Mouse (Mus musculus) limb, embryonic 10.5 days (tissue): ENCODE data around the gene Ifi27l2b. TPM values are rescaled to one million over a fixed set of nuclear protein-coding genes. Genes with fewer than 3 reads are reported as not detected.
"Not testable (repeated sequence)": the region's sequence is repeated elsewhere in the genome, so short reads cannot be mapped to it uniquely, and the experiment has no call there.

Experiments
- DNase-seq: peaks from one replicate; pipeline ENCODE4 v3.0.0-alpha.2; 2017; ENCODE audit warnings: low spot score
- H3K27ac ChIP-seq: fragments of 300-500 bp; sonication (generic); 2 replicates; pipeline ENCODE4 v1.5.1; 2016; ENCODE audit warnings: mild to moderate bottlenecking
- H3K27me3 ChIP-seq: fragments of 300-500 bp; sonication (generic); 2 replicates; pipeline ENCODE4 v1.6.1; 2016; ENCODE audit warnings: low read depth, mild to moderate bottlenecking; ENCODE audit not compliant: poor library complexity, severe bottlenecking
- H3K36me3 ChIP-seq: fragments of 300-500 bp; sonication (generic); 2 replicates; pipeline ENCODE4 v1.6.1; 2016; ENCODE audit warnings: mild to moderate bottlenecking, moderate library complexity
- H3K4me1 ChIP-seq: fragments of 300-500 bp; sonication (generic); 2 replicates; pipeline ENCODE4 v1.6.1; 2016
- H3K4me3 ChIP-seq: fragments of 300-500 bp; sonication (generic); 2 replicates; pipeline ENCODE4 v1.5.1; 2016; ENCODE audit warnings: mild to moderate bottlenecking, moderate library complexity
- H3K9me3 ChIP-seq: fragments of 300-500 bp; sonication (generic); replicated peaks from 2 replicates; pipeline ENCODE4 v1.6.1; 2016; ENCODE audit warnings: mild to moderate bottlenecking
- WGBS: fragments of 180-500 bp; shearing (Covaris S2); methylation state at CpG from one replicate; pipeline ENCODE4 v1.1.7; 2016; 5-methylcytosine and 5-hydroxymethylcytosine counted together
- polyA plus RNA-seq: library from polyadenylated mRNA; unstranded; fragments of >200 nt; fragmentation: Nextera tagmentation; extraction: Ambion mirVana; gene quantifications from 2 replicates; pipeline ENCODE4 v1.2.1, GENCODE M21; 2016

Gene Ifi27l2b
- not detected in 2 replicates for polyA plus RNA-seq

GRCm38 (mm10) chr12:103457140-103457539, at the start of gene Ifi27l2b:
Ifi27l2b (minus strand) TSS chr12:103457223.
- Histone ChIP-seq H3K4me1 (no peaks in the 10 kb centered on the region), H3K27me3 (no peaks in the 10 kb centered on the region), H3K36me3 (no peaks in the 10 kb centered on the region), H3K9me3 (no peaks in the 10 kb centered on the region), H3K4me3 (no peak within 1 kb of the TSS), H3K27ac (no peak within 1 kb of the TSS)
- 76% methylated on average over 3 of the region's 3 CpGs for WGBS
- no peak for DNase-seq

- H3K4me1 ChIP-seq, result no peaks in the 10 kb centered on the region
- 74% methylated on average over 3 of the region's 3 CpGs for WGBS
- no peak overlapping the region for H3K4me3 ChIP-seq
- H3K9me3 ChIP-seq, result no peaks in the 10 kb centered on the region
- no peaks in the 10 kb centered on the region for H3K36me3 ChIP-seq
- H3K27me3 ChIP-seq, result no peaks in the 10 kb centered on the region
- no peak for DNase-seq
- no peak overlapping the region for H3K27ac ChIP-seq
These were observed 47.4 kb upstream of the Ifi27l2b start for GRCm38 (mm10) chr12:103504402-103504801.

GRCm38 (mm10) chr12:103503300-103503699, 46.3 kb upstream of the Ifi27l2b start:
- WGBS, result 80% methylated on average over 3 of the region's 3 CpGs
- Histone ChIP-seq H3K4me3 (no peak overlapping the region), H3K27ac (no peak overlapping the region), H3K4me1 (no peaks in the 10 kb centered on the region), H3K9me3 (no peaks in the 10 kb centered on the region), H3K36me3 (no peaks in the 10 kb centered on the region), H3K27me3 (no peaks in the 10 kb centered on the region)
- DNase-seq, result no peak

- Histone ChIP-seq H3K4me1 (no peaks in the 10 kb centered on the region), H3K27me3 (no peaks in the 10 kb centered on the region), H3K36me3 (no peaks in the 10 kb centered on the region), H3K9me3 (no peaks in the 10 kb centered on the region), H3K4me3 (no peak overlapping the region), H3K27ac (no peak overlapping the region)
- DNase-seq, result no peak
- WGBS, result 78% methylated on average over 2 of the region's 2 CpGs
These were observed 42.2 kb upstream of the Ifi27l2b start for GRCm38 (mm10) chr12:103499261-103499660.

- Histone ChIP-seq H3K27me3 (no peaks in the 10 kb centered on the region), H3K4me3 (no peak overlapping the region), H3K36me3 (no peaks in the 10 kb centered on the region), H3K27ac (no peak overlapping the region), H3K4me1 (no peaks in the 10 kb centered on the region), H3K9me3 (no peaks in the 10 kb centered on the region)
- no peak for DNase-seq
- 75% methylated on average over 5 of the region's 5 CpGs for WGBS
These were observed 41.7 kb upstream of the Ifi27l2b start for GRCm38 (mm10) chr12:103498768-103499167.

GRCm38 (mm10) chr12:103494486-103494885, 37.5 kb upstream of the Ifi27l2b start:
- WGBS, result 30% methylated on average over 6 of the region's 6 CpGs
- no peak overlapping the region for H3K27ac ChIP-seq
- H3K9me3 ChIP-seq, result no peaks in the 10 kb centered on the region
- no peaks in the 10 kb centered on the region for H3K27me3 ChIP-seq
- no peaks in the 10 kb centered on the region for H3K4me1 ChIP-seq
- DNase-seq, result peak; percentile 62
- no peak overlapping the region for H3K4me3 ChIP-seq
- no peaks in the 10 kb centered on the region for H3K36me3 ChIP-seq

- 42% methylated on average over 5 of the region's 5 CpGs for WGBS
- H3K4me3 ChIP-seq, result no peak overlapping the region
- H3K9me3 ChIP-seq, result no peaks in the 10 kb centered on the region
- DNase-seq, result peak; percentile 59
- no peaks in the 10 kb centered on the region for H3K4me1 ChIP-seq
- no peak overlapping the region for H3K27ac ChIP-seq
- H3K36me3 ChIP-seq, result no peaks in the 10 kb centered on the region
- no peaks in the 10 kb centered on the region for H3K27me3 ChIP-seq
These were observed 35.7 kb upstream of the Ifi27l2b start for GRCm38 (mm10) chr12:103492767-103493166.

GRCm38 (mm10) chr12:103491091-103491730, 34.2 kb upstream of the Ifi27l2b start:
- Histone ChIP-seq H3K27ac (no peak overlapping the region), H3K27me3 (no peaks in the 10 kb centered on the region), H3K4me1 (no peaks in the 10 kb centered on the region), H3K9me3 (no peaks in the 10 kb centered on the region), H3K4me3 (no peak overlapping the region), H3K36me3 (no peaks in the 10 kb centered on the region)
- 81% methylated on average over 3 of the region's 3 CpGs for WGBS
- no peak for DNase-seq

GRCm38 (mm10) chr12:103487750-103488149, 30.7 kb upstream of the Ifi27l2b start:
- Histone ChIP-seq H3K36me3 (no peaks in the 10 kb centered on the region), H3K27ac (no peak overlapping the region), H3K27me3 (no peaks in the 10 kb centered on the region), H3K9me3 (no peaks in the 10 kb centered on the region), H3K4me1 (no peaks in the 10 kb centered on the region), H3K4me3 (no peak overlapping the region)
- 73% methylated on average over 2 of the region's 2 CpGs for WGBS
- no peak for DNase-seq

GRCm38 (mm10) chr12:103487276-103487675, 30.3 kb upstream of the Ifi27l2b start:
- 81% methylated on average over 4 of the region's 4 CpGs for WGBS
- no peak overlapping the region for H3K4me3 ChIP-seq
- H3K27ac ChIP-seq, result no peak overlapping the region
- no peaks in the 10 kb centered on the region for H3K4me1 ChIP-seq
- no peaks in the 10 kb centered on the region for H3K27me3 ChIP-seq
- H3K9me3 ChIP-seq, result no peaks in the 10 kb centered on the region
- H3K36me3 ChIP-seq, result no peaks in the 10 kb centered on the region
- DNase-seq, result no peak

- Histone ChIP-seq H3K27me3 (no peaks in the 10 kb centered on the region), H3K4me3 (no peak overlapping the region), H3K36me3 (no peaks in the 10 kb centered on the region), H3K4me1 (no peaks in the 10 kb centered on the region), H3K9me3 (no peaks in the 10 kb centered on the region), H3K27ac (no peak overlapping the region)
- no peak for DNase-seq
- 95% methylated on average over 1 of the region's 1 CpGs for WGBS
These were observed 29.7 kb upstream of the Ifi27l2b start for GRCm38 (mm10) chr12:103486726-103487125.

- 66% methylated on average over 9 of the region's 9 CpGs for WGBS
- not testable (repeated sequence) for DNase-seq, H3K4me3 ChIP-seq, H3K4me1 ChIP-seq, H3K27me3 ChIP-seq, H3K36me3 ChIP-seq, H3K27ac ChIP-seq, H3K9me3 ChIP-seq
These were observed 27.4 kb upstream of the Ifi27l2b start for GRCm38 (mm10) chr12:103484200-103484972.

- no peak overlapping the region for H3K4me3 ChIP-seq
- no peaks in the 10 kb centered on the region for H3K9me3 ChIP-seq
- H3K27ac ChIP-seq, result no peak overlapping the region
- 87% methylated on average over 2 of the region's 2 CpGs for WGBS
- no peaks in the 10 kb centered on the region for H3K27me3 ChIP-seq
- no peaks in the 10 kb centered on the region for H3K36me3 ChIP-seq
- H3K4me1 ChIP-seq, result no peaks in the 10 kb centered on the region
- DNase-seq, result no peak
These were observed 25.8 kb upstream of the Ifi27l2b start for GRCm38 (mm10) chr12:103482781-103483180.
